Mouse (Mus musculus): Measurements from ENCODE around the gene Rad18. TPM values are rescaled to one million over a fixed set of nuclear protein-coding genes. Genes with fewer than 3 reads are reported as not detected.

Gene Rad18
- polyA plus RNA-seq (2016; fragmentation: Nextera tagmentation; extraction: Ambion mirVana): 54.5 and 55.9 TPM in 2 replicates

- Histone ChIP-seq H3K27me3 (replicated peaks; ENCODE audit: low read depth, poor library complexity, severe bottlenecking) (peaks cover 19% of the 10 kb centered on the region), H3K4me1 (peaks cover 10% of the 10 kb centered on the region), H3K9me3 (no peaks in the 10 kb centered on the region), H3K36me3 (replicated peaks) (peaks cover 15% of the 10 kb centered on the region), H3K4me3 (peak within 1 kb of the TSS; percentile 84), H3K27ac (replicated peaks) (peak within 1 kb of the TSS; percentile 94)
- WGBS: 1% methylated on average over 77 of the region's 77 CpGs
- DNase-seq (ENCODE audit: low spot score): peak; percentile 92
Observed at GRCm38 (mm10) chr6:112696056-112696950, at the start of gene Rad18. TSS of gene Rad18 (minus strand) at chr6:112696686.

GRCm38 (mm10) chr6:112742297-112742696 is 45.8 kb upstream of the Rad18 start:
- H3K27ac ChIP-seq (replicated peaks): no peak overlapping the region
- 93% methylated on average over 2 of the region's 2 CpGs for WGBS
- H3K27me3 ChIP-seq (replicated peaks; ENCODE audit: low read depth, poor library complexity, severe bottlenecking): no peaks in the 10 kb centered on the region
- H3K4me1 ChIP-seq: no peaks in the 10 kb centered on the region
- peaks cover 57% of the 10 kb centered on the region for H3K36me3 ChIP-seq (replicated peaks)
- H3K9me3 ChIP-seq: no peaks in the 10 kb centered on the region
- no peak for DNase-seq (ENCODE audit: low spot score)
- H3K4me3 ChIP-seq: no peak overlapping the region

DNA sequence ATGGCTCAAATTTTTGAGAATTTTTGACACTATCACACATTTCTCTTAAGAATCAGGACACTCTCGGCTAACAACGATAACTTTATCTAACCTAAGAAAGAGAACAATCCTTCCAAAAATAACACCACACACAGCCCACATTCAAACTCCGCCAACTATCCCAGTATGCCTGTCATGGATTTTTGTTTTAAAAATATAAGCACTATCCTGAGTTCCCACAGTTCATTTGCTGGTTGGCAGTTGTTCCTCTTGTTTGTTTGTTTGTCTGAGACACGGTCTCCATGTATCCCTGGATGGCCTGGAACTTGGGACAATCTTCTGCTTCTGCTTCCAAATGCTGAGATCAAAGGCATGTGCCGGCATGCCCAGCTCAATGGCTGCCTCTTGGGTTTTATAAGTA is 45.3 kb upstream of the Rad18 start:
- DNase-seq (ENCODE audit: low spot score): no peak
- 92% methylated on average over 5 of the region's 5 CpGs for WGBS
- Histone ChIP-seq H3K27ac (replicated peaks) (no peak overlapping the region), H3K9me3 (no peaks in the 10 kb centered on the region), H3K4me3 (no peak overlapping the region), H3K36me3 (replicated peaks) (peaks cover 58% of the 10 kb centered on the region), H3K27me3 (replicated peaks; ENCODE audit: low read depth, poor library complexity, severe bottlenecking) (no peaks in the 10 kb centered on the region), H3K4me1 (no peaks in the 10 kb centered on the region)

DNA sequence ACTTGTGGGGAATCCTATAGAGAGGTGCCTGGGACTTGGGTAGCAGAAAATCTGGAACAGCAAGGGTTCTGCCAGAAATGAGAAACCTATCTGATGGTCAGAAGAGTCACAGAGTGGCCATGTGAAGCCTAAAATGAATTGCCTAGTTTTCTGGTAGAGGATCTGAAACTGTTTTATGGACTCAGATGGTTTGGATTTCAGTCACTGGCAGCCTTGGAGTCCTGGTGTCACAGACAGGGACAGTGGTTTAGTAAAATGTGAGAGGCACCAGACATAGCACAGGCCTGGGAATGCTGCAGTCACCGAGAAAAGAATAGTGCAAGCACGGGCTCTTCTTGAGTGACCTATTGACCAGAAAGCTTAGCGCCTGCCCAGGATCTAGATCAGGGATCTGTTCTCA is 43.1 kb upstream of the Rad18 start:
- Histone ChIP-seq H3K4me3 (no peak overlapping the region), H3K27me3 (replicated peaks; ENCODE audit: low read depth, poor library complexity, severe bottlenecking) (no peaks in the 10 kb centered on the region), H3K36me3 (replicated peaks) (peaks cover 70% of the 10 kb centered on the region), H3K27ac (replicated peaks) (no peak overlapping the region), H3K4me1 (no peaks in the 10 kb centered on the region), H3K9me3 (no peaks in the 10 kb centered on the region)
- no peak for DNase-seq (ENCODE audit: low spot score)
- 90% methylated on average over 3 of the region's 3 CpGs for WGBS

DNA sequence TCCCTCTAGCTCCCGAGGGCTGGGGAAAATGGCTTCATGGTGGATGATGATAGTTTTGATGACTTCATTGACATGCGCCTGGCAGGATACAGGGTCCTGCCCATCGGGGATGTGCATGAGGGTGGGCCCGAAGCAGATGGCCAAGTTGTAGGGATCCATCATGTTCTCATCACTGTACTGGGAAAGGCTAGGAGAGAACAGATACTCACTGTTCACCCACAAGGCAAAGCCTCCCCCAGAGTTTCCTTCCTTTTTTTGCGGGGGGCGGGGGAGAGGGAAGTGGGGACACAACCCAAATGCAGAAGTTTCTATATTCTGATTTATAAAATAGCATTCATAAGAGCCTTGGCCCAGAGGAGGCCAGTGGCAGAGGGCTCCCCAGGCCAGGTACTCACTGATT is 42.4 kb upstream of the Rad18 start:
- Histone ChIP-seq H3K4me1 (no peaks in the 10 kb centered on the region), H3K27ac (replicated peaks) (no peak overlapping the region), H3K36me3 (replicated peaks) (peaks cover 71% of the 10 kb centered on the region), H3K27me3 (replicated peaks; ENCODE audit: low read depth, poor library complexity, severe bottlenecking) (no peaks in the 10 kb centered on the region), H3K9me3 (no peaks in the 10 kb centered on the region), H3K4me3 (no peak overlapping the region)
- no peak for DNase-seq (ENCODE audit: low spot score)
- 94% methylated on average over 6 of the region's 6 CpGs for WGBS

GRCm38 (mm10) chr6:112736471-112736870 is 40.0 kb upstream of the Rad18 start:
- H3K4me1 ChIP-seq: no peaks in the 10 kb centered on the region
- no peaks in the 10 kb centered on the region for H3K27me3 ChIP-seq (replicated peaks; ENCODE audit: low read depth, poor library complexity, severe bottlenecking)
- H3K36me3 ChIP-seq (replicated peaks): peaks cover 82% of the 10 kb centered on the region
- 0 out of 2 replicates have a peak, but pooled peaks cover 2% of the 10 kb centered on the region for H3K9me3 ChIP-seq
- DNase-seq (ENCODE audit: low spot score): no peak
- H3K4me3 ChIP-seq: no peak overlapping the region
- H3K27ac ChIP-seq (replicated peaks): no peak overlapping the region
- 94% methylated on average over 3 of the region's 3 CpGs for WGBS

DNA sequence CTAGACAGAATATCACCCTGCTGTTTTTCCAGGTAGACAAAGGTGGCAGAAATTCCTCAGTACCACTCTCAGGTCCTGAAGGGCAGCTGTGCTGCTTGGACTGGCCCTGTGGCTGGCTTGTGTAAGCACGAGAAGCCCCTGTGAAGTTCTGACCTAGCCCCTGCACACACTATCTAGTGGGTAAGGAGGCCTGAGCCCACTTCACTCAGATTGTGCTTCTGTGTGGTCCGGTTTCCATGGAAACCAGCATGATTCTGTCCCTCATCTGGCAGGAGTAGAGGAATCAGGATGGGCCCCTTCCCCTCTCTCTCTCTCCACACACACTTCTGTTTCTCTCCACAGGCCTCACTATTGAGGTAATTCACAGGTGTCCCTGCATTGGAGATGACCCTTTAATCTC is 38.6 kb upstream of the Rad18 start:
- no peak overlapping the region for H3K27ac ChIP-seq (replicated peaks)
- no peak overlapping the region for H3K4me3 ChIP-seq
- H3K4me1 ChIP-seq: no peaks in the 10 kb centered on the region
- 84% methylated on average over 2 of the region's 2 CpGs for WGBS
- no peaks in the 10 kb centered on the region for H3K27me3 ChIP-seq (replicated peaks; ENCODE audit: low read depth, poor library complexity, severe bottlenecking)
- 0 out of 2 replicates have a peak, but pooled peaks cover 2% of the 10 kb centered on the region for H3K9me3 ChIP-seq
- peak; percentile 13 for DNase-seq (ENCODE audit: low spot score)
- H3K36me3 ChIP-seq (replicated peaks): peaks cover 83% of the 10 kb centered on the region

GRCm38 (mm10) chr6:112733942-112734341 is 37.5 kb upstream of the Rad18 start:
- DNase-seq (ENCODE audit: low spot score): no peak
- Histone ChIP-seq H3K4me1 (peaks cover 10% of the 10 kb centered on the region), H3K36me3 (replicated peaks) (peaks cover 78% of the 10 kb centered on the region), H3K27me3 (replicated peaks; ENCODE audit: low read depth, poor library complexity, severe bottlenecking) (no peaks in the 10 kb centered on the region), H3K9me3 (0 out of 2 replicates have a peak, but pooled peaks cover 2% of the 10 kb centered on the region), H3K4me3 (no peak overlapping the region), H3K27ac (replicated peaks) (no peak overlapping the region)
- WGBS: 76% methylated on average over 5 of the region's 5 CpGs

GRCm38 (mm10) chr6:112732434-112732833 is 35.9 kb upstream of the Rad18 start:
- H3K27me3 ChIP-seq (replicated peaks; ENCODE audit: low read depth, poor library complexity, severe bottlenecking): no peaks in the 10 kb centered on the region
- peaks cover 71% of the 10 kb centered on the region for H3K36me3 ChIP-seq (replicated peaks)
- H3K27ac ChIP-seq (replicated peaks): no peak overlapping the region
- H3K9me3 ChIP-seq: 0 out of 2 replicates have a peak, but pooled peaks cover 2% of the 10 kb centered on the region
- WGBS: 95% methylated on average over 3 of the region's 3 CpGs
- H3K4me3 ChIP-seq: no peak overlapping the region
- peaks cover 25% of the 10 kb centered on the region for H3K4me1 ChIP-seq
- DNase-seq (ENCODE audit: low spot score): no peak

- no peak overlapping the region for H3K4me3 ChIP-seq
- peaks cover 77% of the 10 kb centered on the region for H3K36me3 ChIP-seq (replicated peaks)
- H3K27me3 ChIP-seq (replicated peaks; ENCODE audit: low read depth, poor library complexity, severe bottlenecking): no peaks in the 10 kb centered on the region
- no peak for DNase-seq (ENCODE audit: low spot score)
- 0 out of 2 replicates have a peak, but pooled peaks cover 2% of the 10 kb centered on the region for H3K9me3 ChIP-seq
- peaks cover 32% of the 10 kb centered on the region for H3K4me1 ChIP-seq
- 94% methylated on average over 10 of the region's 10 CpGs for WGBS
- no peak overlapping the region for H3K27ac ChIP-seq (replicated peaks)
Observed at GRCm38 (mm10) chr6:112731386-112731785, 34.9 kb upstream of the Rad18 start.

DNA sequence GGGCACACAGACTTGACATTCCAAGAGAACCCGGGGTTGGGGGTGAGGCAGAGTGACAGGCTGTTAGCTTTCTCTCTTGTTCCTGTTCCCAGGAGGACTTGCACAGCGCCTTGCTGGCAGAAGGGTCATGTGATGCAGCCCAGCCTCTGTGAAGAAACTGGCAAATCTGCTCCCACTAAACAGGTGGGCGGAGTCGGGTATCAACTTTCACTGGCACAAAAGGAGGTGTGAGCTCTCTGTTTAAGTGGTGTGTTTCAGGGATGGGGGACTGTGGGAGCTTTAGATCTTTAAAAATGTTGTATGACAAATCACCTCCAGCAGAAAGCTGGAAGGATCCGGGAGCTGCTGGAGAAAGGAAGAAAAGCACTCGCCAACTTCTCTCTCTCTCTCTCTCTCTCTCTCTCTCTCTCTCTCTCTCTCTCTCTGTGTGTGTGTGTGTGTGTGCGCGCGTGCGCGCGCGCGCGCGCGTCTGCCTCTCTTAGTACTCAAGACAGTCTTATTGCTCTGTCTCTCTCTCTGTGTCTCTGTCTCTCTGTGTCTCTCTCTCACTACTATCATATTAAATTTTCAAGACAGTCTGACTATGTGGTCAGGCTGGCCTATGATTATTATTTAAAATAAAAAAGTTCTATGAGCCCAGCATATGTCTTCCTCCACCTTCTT is 32.4 kb upstream of the Rad18 start:
- Histone ChIP-seq H3K4me1 (peaks cover 38% of the 10 kb centered on the region), H3K27ac (replicated peaks) (peak overlapping the region; percentile 81), H3K4me3 (peak overlapping the region; percentile 49), H3K9me3 (0 out of 2 replicates have a peak, but pooled peaks cover 2% of the 10 kb centered on the region), H3K36me3 (replicated peaks) (peaks cover 66% of the 10 kb centered on the region), H3K27me3 (replicated peaks; ENCODE audit: low read depth, poor library complexity, severe bottlenecking) (no peaks in the 10 kb centered on the region)
- 4% methylated on average over 17 of the region's 17 CpGs for WGBS
- DNase-seq (ENCODE audit: low spot score): peak; percentile 91

DNA sequence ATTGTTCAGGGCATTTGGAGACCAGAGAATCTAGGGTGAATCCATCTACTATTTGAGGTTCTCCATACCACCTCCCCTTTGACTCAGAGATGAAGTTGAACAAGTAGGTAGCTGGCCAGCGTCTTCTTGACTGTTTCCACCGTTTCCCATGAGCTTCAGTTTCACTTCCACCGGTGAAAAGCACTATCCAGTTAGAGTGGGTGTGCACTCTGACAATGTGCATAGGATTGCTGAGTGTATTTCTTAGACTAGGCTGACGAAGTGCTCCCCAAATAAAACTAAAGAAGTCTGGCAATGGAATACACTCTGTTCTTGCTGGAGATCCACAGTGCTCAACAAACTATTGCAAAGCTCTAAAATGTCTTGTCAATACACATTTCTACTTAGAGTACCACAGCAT is 29.0 kb upstream of the Rad18 start:
- Histone ChIP-seq H3K36me3 (replicated peaks) (peaks cover 48% of the 10 kb centered on the region), H3K27me3 (replicated peaks; ENCODE audit: low read depth, poor library complexity, severe bottlenecking) (no peaks in the 10 kb centered on the region), H3K4me1 (peaks cover 38% of the 10 kb centered on the region), H3K27ac (replicated peaks) (no peak overlapping the region), H3K9me3 (no peaks in the 10 kb centered on the region), H3K4me3 (no peak overlapping the region)
- no peak for DNase-seq (ENCODE audit: low spot score)
- 91% methylated on average over 4 of the region's 4 CpGs for WGBS

Data from embryonic facial prominence, embryonic 10.5 days (tissue).